Mouse (Mus musculus): Measurements from ENCODE around the gene Bcl2. TPM values are rescaled to one million over a fixed set of nuclear protein-coding genes. Genes with fewer than 3 reads are reported as not detected.
"Not testable (repeated sequence)": the region's sequence is repeated elsewhere in the genome, so short reads cannot be mapped to it uniquely, and the experiment has no call there.

The Bcl2 gene
- total RNA-seq, 1 experiment from 2014 or later: 5.4 TPM

GRCm38 (mm10) chr1:106555498-106556168 lies 158.4 kb downstream of the Bcl2 start:
- no peak for DNase-seq

- no peak for DNase-seq
These were observed 159.9 kb downstream of the Bcl2 start for GRCm38 (mm10) chr1:106553846-106554802.

- DNase-seq: no peak
These were observed 161.2 kb downstream of the Bcl2 start for GRCm38 (mm10) chr1:106552856-106553255.

DNA sequence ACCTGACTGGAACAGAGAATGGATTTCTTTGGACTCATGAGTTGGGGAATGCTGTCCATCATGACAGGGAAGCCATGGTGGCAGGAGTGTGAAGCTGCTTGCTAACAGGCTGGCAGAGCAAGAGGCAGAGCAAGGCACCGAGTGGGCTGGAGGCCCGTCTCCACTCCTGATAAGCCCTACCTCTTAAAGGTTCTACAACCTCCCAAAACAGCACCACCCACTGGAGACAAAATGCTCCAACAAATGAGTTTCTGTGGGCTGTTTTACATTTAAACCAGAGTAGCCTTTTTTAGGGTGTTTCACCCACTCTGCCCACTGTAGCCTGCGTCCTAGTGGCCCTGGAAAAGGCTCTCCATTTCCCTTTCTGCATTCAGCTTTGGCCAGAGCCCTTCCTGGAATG lies 163.5 kb downstream of the Bcl2 start:
- no peak for DNase-seq

- DNase-seq: no peak
These were observed 165.0 kb downstream of the Bcl2 start for GRCm38 (mm10) chr1:106549025-106549424.

- DNase-seq: peak; percentile 58
These were observed 169.1 kb downstream of the Bcl2 start for GRCm38 (mm10) chr1:106544817-106545612.

- peak; percentile 47 for DNase-seq
These were observed 171.3 kb downstream of the Bcl2 start for GRCm38 (mm10) chr1:106542731-106543130.

- no peak for DNase-seq
These were observed 172.2 kb downstream of the Bcl2 start for GRCm38 (mm10) chr1:106541851-106542250.

- DNase-seq: no peak
These were observed 173.9 kb downstream of the Bcl2 start for GRCm38 (mm10) chr1:106540130-106540529.

DNA sequence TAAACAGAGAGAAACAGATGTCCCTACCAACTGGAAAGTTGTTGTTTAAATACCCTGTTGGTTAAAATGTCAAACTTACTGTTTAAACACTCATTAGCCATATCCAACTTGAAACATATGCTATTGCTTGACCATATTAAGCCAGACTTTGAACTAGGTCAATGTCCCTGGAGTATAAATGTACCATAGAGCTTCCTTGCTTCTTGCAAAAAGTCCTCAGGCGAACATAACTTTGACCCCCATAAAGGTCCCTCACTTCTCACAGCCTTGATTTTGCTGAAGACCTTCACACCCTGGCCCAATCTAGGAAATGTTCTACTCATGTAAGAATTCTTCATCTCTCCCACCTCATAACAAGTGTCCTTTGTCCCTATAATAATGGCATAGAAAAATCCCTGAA lies 175.0 kb downstream of the Bcl2 start:
- DNase-seq: no peak

- not testable (repeated sequence) for DNase-seq
These were observed 179.2 kb downstream of the Bcl2 start for GRCm38 (mm10) chr1:106534835-106535234.

DNA sequence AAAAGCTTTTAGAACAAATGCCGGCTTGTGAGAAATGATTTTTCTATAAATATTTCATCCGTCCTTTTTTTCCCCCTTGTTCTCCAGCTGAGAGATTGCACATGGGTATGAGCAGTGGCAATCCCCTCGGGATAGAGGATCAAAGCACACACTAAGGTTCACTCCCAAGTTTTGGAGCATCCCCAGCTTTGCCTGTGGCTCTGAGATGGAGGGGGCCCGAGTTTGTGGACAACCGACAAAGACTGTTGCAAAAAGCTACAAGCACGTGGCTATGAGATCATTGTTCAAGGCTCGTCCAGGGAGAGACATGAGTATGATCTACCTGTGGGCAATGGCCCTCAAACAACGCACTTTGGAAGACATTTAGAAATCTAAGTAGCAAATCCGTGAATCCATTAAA lies 184.5 kb downstream of the Bcl2 start:
- no peak for DNase-seq

DNA sequence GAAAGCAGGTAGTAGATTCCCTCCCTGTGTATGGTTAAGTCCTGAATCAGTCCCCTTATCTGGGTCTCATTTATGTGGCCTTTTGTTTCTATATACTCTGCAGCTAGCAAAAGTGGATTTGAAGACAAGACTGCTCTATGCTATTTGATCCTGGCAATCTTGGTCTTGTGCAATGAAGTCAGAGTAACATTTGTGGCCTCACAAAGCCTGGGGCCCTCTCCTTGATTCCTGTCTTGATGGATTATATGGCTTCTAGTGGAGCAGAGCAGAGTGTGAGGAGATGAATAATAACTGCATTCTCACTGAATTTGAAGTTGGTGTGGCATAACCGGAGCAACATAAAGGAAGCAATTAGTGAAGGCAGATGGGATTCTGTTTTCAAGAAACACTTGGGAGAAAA lies 186.5 kb downstream of the Bcl2 start:
- DNase-seq: no peak

DNA sequence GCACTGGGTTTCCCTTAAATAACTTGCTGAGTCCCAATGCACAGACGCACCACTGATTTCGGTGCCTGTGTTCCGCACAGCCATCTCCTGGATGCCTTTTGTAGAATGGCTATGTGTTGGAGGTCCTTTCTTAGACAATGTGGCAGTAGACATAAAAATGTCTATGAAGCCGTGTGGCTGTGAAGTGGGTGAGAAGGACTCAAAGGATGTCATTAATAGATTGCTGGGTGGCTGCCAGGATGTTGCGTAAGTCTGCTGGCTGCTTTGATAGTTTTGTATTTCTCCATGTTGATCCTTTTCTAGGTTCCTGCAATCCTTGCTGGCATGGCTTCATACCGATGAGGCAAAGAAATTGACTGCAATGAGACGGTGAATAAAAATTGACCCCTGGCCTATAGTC lies 187.3 kb downstream of the Bcl2 start:
- DNase-seq: peak; percentile 60

- DNase-seq: no peak
These were observed 188.0 kb downstream of the Bcl2 start for GRCm38 (mm10) chr1:106526112-106526511.

- no peak for DNase-seq
These were observed 190.3 kb downstream of the Bcl2 start for GRCm38 (mm10) chr1:106523741-106524140.

- no peak for DNase-seq
These were observed 191.1 kb downstream of the Bcl2 start for GRCm38 (mm10) chr1:106523009-106523408.

- DNase-seq: no peak
These were observed 196.4 kb downstream of the Bcl2 start for GRCm38 (mm10) chr1:106517591-106518177.

GRCm38 (mm10) chr1:106517099-106517498 lies 197.0 kb downstream of the Bcl2 start:
- DNase-seq: no peak

GRCm38 (mm10) chr1:106515611-106516010 lies 198.5 kb downstream of the Bcl2 start:
- DNase-seq: no peak

GRCm38 (mm10) chr1:106513890-106514643 lies 200.0 kb downstream of the Bcl2 start:
- DNase-seq: no peak
